Mouse (Mus musculus): ENCODE measurements around the gene Ddx3y. TPM values are rescaled to one million over a fixed set of nuclear protein-coding genes. Genes with fewer than 3 reads are reported as not detected.

The Ddx3y gene
- 100 to 1,000 TPM in 2 of 3 experiments, 10 to 100 TPM in 1; 91.1 to 151 (median 102) TPM for polyA plus RNA-seq (2017; shearing (Covaris generic))

- ATAC-seq = peak; percentile 95
Measured at GRCm38 (mm10) chrY:1286171-1286795, at the start of gene Ddx3y. Gene Ddx3y (minus strand): TSS chrY:1286629.

GRCm38 (mm10) chrY:1293708-1294107 is 7.3 kb upstream of the Ddx3y start:
- no peak for ATAC-seq

DNA sequence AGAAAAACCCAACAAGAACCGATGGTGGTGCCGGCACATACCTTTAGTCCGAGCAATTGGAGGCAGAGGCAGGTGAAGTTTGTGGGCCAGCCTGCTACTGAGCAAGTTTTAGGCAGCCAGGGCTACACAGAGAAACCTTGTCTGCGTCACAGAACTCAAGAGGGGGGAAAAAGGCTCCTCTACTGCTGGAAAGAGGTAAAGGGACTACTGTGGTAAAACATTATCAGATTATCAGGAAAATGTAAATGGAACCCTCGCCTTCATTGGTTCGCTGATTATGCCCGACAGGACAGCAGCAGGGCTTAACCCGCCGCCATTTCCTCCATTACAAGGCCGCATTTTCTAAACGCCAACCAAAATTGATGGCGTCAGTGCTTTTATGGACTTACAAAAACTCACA is 694 bp downstream of the Ddx3y start:
- peak; percentile 26 for ATAC-seq

- ATAC-seq = peak; percentile 41
Measured at GRCm38 (mm10) chrY:1246117-1246516, 40.3 kb downstream of the Ddx3y start.

DNA sequence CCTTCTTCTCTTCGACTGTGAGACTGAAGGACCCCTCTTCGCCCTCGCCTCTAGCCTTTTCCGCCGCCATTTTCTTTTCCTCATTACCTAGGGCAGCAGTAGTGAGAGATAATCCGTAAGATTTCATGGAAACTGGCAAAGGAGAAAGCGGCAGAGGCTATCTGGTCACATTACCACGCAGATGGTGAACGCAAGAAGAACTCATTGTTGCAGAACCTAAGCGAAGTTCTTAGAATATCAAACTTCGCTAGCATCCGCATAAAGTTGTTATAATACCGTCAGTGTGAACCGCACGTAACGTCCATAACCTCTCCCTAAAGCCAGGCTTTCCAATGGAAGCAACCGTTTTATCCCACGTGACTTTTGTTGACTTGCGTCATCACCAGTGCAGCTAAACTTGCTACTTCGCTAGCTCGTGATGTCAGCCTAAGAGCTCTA is 41.0 kb downstream of the Ddx3y start, which contains the start of gene Uty:
Gene Uty (minus strand): TSS at position 334 of the 438 bp plus-strand sequence.
- ATAC-seq = peak; percentile 94

DNA sequence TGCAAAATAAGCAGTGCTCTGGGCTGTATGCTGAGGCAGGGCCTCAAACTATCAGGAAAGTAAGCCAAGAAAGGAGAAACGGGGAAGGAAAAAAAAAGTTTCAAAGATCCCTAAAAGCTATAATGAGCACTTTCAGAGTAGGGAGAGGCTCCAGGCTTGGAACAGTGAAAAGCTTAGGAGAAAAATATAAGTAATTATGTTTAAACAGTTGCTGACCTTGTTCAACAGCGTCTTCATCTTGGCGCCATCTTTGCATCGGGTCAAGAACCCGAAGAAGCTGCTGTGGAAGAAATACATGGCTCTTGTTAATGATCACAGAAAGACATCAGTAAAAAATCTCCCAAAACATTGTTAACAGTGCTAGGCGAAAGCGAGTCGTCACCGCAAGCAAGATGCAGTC is 41.5 kb downstream of the Ddx3y start:
- ATAC-seq = no peak

DNA sequence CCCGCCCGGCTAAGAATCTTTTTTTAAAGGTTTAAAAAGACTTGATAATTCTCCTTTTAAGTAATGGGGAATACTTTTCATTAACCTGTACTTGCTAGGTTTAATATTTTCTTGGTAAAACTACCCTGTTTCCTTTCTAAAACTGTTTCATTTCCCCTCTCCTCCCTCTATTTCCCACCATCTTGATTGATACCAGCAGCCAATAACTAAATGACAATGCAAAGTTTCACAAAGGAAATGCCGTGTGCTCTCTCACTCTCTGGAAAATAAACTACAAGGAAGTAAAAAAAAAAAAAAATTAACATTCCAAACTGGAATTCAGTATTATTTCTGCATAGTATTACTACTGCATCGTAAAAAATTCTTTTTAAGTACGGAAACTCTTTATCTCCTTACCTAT is 42.0 kb downstream of the Ddx3y start:
- peak; percentile 19 for ATAC-seq

DNA sequence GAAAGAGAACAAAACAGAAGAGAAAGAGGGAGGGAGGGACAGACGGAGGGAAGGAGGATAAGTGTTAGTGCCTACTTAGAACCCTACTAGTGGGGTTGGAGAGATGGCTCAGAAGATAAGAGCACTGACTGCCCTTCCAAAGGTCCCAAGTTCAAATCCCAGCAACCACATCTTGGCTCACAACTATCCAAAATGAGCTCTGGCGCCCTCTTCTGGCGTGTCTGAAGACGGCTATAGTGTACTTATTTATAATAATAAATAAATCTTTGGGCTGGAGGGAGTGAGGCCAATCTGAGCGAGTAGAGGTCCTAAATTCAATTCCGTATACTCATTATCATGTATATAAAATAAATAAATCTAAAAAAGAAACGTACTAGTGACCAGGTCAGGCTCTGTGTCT is 66.4 kb downstream of the Ddx3y start:
- no peak for ATAC-seq

Other genes starting within 250 kb of the Ddx3y start
- gene Uty, start 40.9 kb downstream of the Ddx3y start, polyA plus RNA-seq (2017; shearing (Covaris generic)) = 10 to 100 TPM; 66.3 to 87.5 (median 68.0) TPM
- gene Usp9y, start 173.2 kb upstream of the Ddx3y start, polyA plus RNA-seq (2017; shearing (Covaris generic)) = not detected